ENCODE assay signal across 8 mouse cellular contexts in the genomic region with DNA sequence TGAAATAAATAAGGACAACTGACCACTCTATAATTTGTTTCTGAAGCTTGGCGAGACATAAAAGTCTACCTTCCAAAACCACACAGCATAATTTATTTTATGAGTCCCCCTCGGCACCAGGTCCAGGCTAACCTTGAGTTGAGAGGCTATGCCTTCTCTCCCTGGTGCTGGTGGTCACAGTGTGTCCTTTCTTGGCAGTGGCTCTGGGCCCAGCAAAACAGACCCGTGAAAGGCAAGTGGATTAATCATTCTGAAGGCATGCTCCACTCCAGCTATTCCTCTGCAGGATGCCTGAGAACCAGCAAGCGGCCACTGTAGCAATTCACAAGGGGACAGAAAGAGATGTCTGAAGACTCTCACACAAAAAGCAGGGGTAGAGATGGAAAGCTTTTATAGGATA.
DNase-seq lines count a peak whose midpoint lies in the region; ATAC-seq and TF ChIP-seq lines count a peak whose summit lies in the region.

No protein-coding gene starts in this region.

- H3K27ac ChIP-seq in hindbrain, embryonic 16.5 days (ENCODE audit: low read depth, low read length): peak overlapping the region; percentile 63
- peak overlapping the region; percentile 21; the same call in 1 of the 2 replicates for H3K27ac ChIP-seq in limb, embryonic 14.5 days (replicated peaks; ENCODE audit: low read depth, low read length)
- no peak overlapping the region for H3K27ac ChIP-seq in intestine, postnatal 0 days (ENCODE audit: low read depth, low read length)

- WGBS in hindbrain, embryonic 16.5 days: 43% methylated on average over 4 of the region's 4 CpGs
- WGBS in limb, embryonic 14.5 days: 29% methylated on average over 4 of the region's 4 CpGs
- 68% methylated on average over 4 of the region's 4 CpGs for WGBS in intestine, postnatal 0 days

- H3K4me2 ChIP-seq in hindbrain, embryonic 16.5 days (ENCODE audit: low read length): no peak overlapping the region
- H3K4me2 ChIP-seq in limb, embryonic 14.5 days (replicated peaks; ENCODE audit: low read depth, low read length, severe bottlenecking): no peak overlapping the region
- H3K4me2 ChIP-seq in intestine, postnatal 0 days (replicated peaks; ENCODE audit: low read depth): no peak overlapping the region

- no peak for TF ChIP-seq CTCF in intestine, postnatal 0 days (IDR thresholded peaks at IDR 0.05; ENCODE audit: low read depth)

- no peak overlapping the region for H3K4me3 ChIP-seq in hindbrain, embryonic 16.5 days (ENCODE audit: low read length)
- no peak overlapping the region for H3K4me3 ChIP-seq in limb, embryonic 14.5 days (replicated peaks; ENCODE audit: low read length)
- H3K4me3 ChIP-seq in intestine, postnatal 0 days (ENCODE audit: low read depth, low read length): no peak overlapping the region

- peak; percentile 95 for ATAC-seq in hindbrain, embryonic 16.5 days
- ATAC-seq in limb, embryonic 14.5 days (ENCODE audit: low FRiP score, low read depth): peak; percentile 35; the same call in 1 of the 2 replicates
- no peak for ATAC-seq in intestine, postnatal 0 days

- TF ChIP-seq POLR2A in limb, embryonic 14.5 days (IDR thresholded peaks at IDR 0.05; ENCODE audit: borderline replicate concordance, extremely low read depth, insufficient read depth, insufficient read length): no peak

- H3K9ac ChIP-seq in hindbrain, embryonic 16.5 days (ENCODE audit: low read depth, low read length): no peak overlapping the region
- no peak overlapping the region for H3K9ac ChIP-seq in limb, embryonic 14.5 days (ENCODE audit: low read depth, low read length, severe bottlenecking)
- H3K9ac ChIP-seq in intestine, postnatal 0 days (ENCODE audit: low read depth, low read length): no peak overlapping the region

- no peaks in the 10 kb centered on the region for H3K36me3 ChIP-seq in hindbrain, embryonic 16.5 days (ENCODE audit: control insufficient read depth, insufficient read depth, low read length)
- H3K36me3 ChIP-seq in limb, embryonic 14.5 days (ENCODE audit: control insufficient read depth, insufficient read depth, low read length): no peaks in the 10 kb centered on the region
- H3K36me3 ChIP-seq in intestine, postnatal 0 days (ENCODE audit: control insufficient read depth, insufficient read depth): no peaks in the 10 kb centered on the region

- peak; percentile 8 for DNase-seq in lung, postnatal 10 days
- DNase-seq in lung, postnatal 14 days: no peak
- DNase-seq in embryo, embryonic 10 days (ENCODE audit: low spot score): peak; percentile 42
- DNase-seq in limb, embryonic 14.5 days (ENCODE audit: low spot score): peak; percentile 61
- no peak for DNase-seq in yolk sac, embryonic 10.5 days (ENCODE audit: low spot score)
- DNase-seq in B cell, adult 2 months: no peak

- H3K4me1 ChIP-seq in hindbrain, embryonic 16.5 days (ENCODE audit: control insufficient read depth, insufficient read depth, low read depth, low read length): peaks cover 11% of the 10 kb centered on the region
- peaks cover 26% of the 10 kb centered on the region for H3K4me1 ChIP-seq in limb, embryonic 14.5 days (ENCODE audit: control insufficient read depth, insufficient read depth, low read length)
- H3K4me1 ChIP-seq in intestine, postnatal 0 days (replicated peaks; ENCODE audit: control insufficient read depth, insufficient read depth, low read length): no peaks in the 10 kb centered on the region

- no peaks in the 10 kb centered on the region for H3K9me3 ChIP-seq in hindbrain, embryonic 16.5 days (ENCODE audit: control insufficient read depth, low read length)
- no peaks in the 10 kb centered on the region for H3K9me3 ChIP-seq in limb, embryonic 14.5 days (ENCODE audit: control insufficient read depth, low read length)
- H3K9me3 ChIP-seq in intestine, postnatal 0 days (ENCODE audit: control insufficient read depth): no peaks in the 10 kb centered on the region

- H3K27me3 ChIP-seq in hindbrain, embryonic 16.5 days (replicated peaks; ENCODE audit: control insufficient read depth, insufficient read depth, low read length): no peaks in the 10 kb centered on the region
- H3K27me3 ChIP-seq in limb, embryonic 14.5 days (ENCODE audit: control insufficient read depth, insufficient read depth, low read length): no peaks in the 10 kb centered on the region
- no peaks in the 10 kb centered on the region for H3K27me3 ChIP-seq in intestine, postnatal 0 days (replicated peaks; ENCODE audit: control insufficient read depth, insufficient read depth, low read length)

Comparison
In these comparisons a context has a peak if more than half of its experiments do, and no peak if none do; other contexts are left out.
1. DNase-seq: peak in lung, postnatal 10 days (single experiment), embryo, embryonic 10 days (single experiment) and limb, embryonic 14.5 days (single experiment); none in lung, postnatal 14 days (single experiment), yolk sac, embryonic 10.5 days (single experiment) and B cell, adult 2 months (0 of 2).